Mouse (Mus musculus) monocyte, adult 5-6 weeks (primary cell): ENCODE results near the gene Zscan2. TPM values are rescaled to one million over a fixed set of nuclear protein-coding genes. Genes with fewer than 3 reads are reported as not detected.
A peak's percentile ranks its signal among the peaks of the same experiment; 100 is the strongest.

Source experiments
- ATAC-seq: fragments of 153-309, 156-312 bp; replicated peaks from 2 replicates; pipeline ENCODE4 v1.8.0; 2017; ENCODE audit warnings: mild to moderate bottlenecking; ENCODE audit not compliant: low TSS enrichment, insufficient number of reproducible peaks, severe bottlenecking, poor library complexity, low FRiP score
- total RNA-seq: library from RNA; stranded (forward); fragments of 200-1000, 200-491, 200-594 nt; gene quantifications from 3 replicates; pipeline ENCODE4 v1.2.3, GENCODE M21; 2017

The Zscan2 gene
- total RNA-seq, 1 experiment from 2014 or later = 12.1 TPM

GRCm38 (mm10) chr7:80840937-80841336 is 19.8 kb upstream of the Zscan2 start:
- ATAC-seq = no peak

- no peak for ATAC-seq
These were observed 18.6 kb upstream of the Zscan2 start for GRCm38 (mm10) chr7:80842132-80842531.

GRCm38 (mm10) chr7:80843176-80843575 is 17.5 kb upstream of the Zscan2 start:
- no peak for ATAC-seq

GRCm38 (mm10) chr7:80843910-80844640 is 16.6 kb upstream of the Zscan2 start:
- ATAC-seq = no peak

GRCm38 (mm10) chr7:80844691-80845090 is 16.0 kb upstream of the Zscan2 start:
- ATAC-seq = no peak

GRCm38 (mm10) chr7:80845621-80846279 is 15.0 kb upstream of the Zscan2 start:
- ATAC-seq = peak; percentile 83

GRCm38 (mm10) chr7:80846280-80846678 is 14.4 kb upstream of the Zscan2 start:
- no peak for ATAC-seq

GRCm38 (mm10) chr7:80846709-80847108 is 14.0 kb upstream of the Zscan2 start:
- no peak for ATAC-seq

- ATAC-seq = no peak
These were observed 11.5 kb upstream of the Zscan2 start for GRCm38 (mm10) chr7:80849267-80849666.

- peak; percentile 79 for ATAC-seq
These were observed 11.0 kb upstream of the Zscan2 start for GRCm38 (mm10) chr7:80849710-80850109.

- ATAC-seq = no peak
These were observed 10.2 kb upstream of the Zscan2 start for GRCm38 (mm10) chr7:80850520-80850919.

GRCm38 (mm10) chr7:80853218-80853617 is 7.5 kb upstream of the Zscan2 start:
- ATAC-seq = no peak

GRCm38 (mm10) chr7:80855316-80855715 is 5.4 kb upstream of the Zscan2 start:
- ATAC-seq = no peak

GRCm38 (mm10) chr7:80857181-80857580 is 3.5 kb upstream of the Zscan2 start:
- ATAC-seq = peak; percentile 70

- peak; percentile 40 for ATAC-seq
These were observed 493 bp upstream of the Zscan2 start for GRCm38 (mm10) chr7:80860227-80860626.

- no peak for ATAC-seq
These were observed 1.8 kb downstream of the Zscan2 start for GRCm38 (mm10) chr7:80862475-80862874.

GRCm38 (mm10) chr7:80863520-80863919 is 2.8 kb downstream of the Zscan2 start:
- ATAC-seq = no peak

- no peak for ATAC-seq
These were observed 3.4 kb downstream of the Zscan2 start for GRCm38 (mm10) chr7:80864151-80864550.

GRCm38 (mm10) chr7:80864831-80865230 is 4.1 kb downstream of the Zscan2 start:
- peak; percentile 23; the same call in 1 of the 2 replicates for ATAC-seq

- ATAC-seq = no peak
These were observed 4.8 kb downstream of the Zscan2 start for GRCm38 (mm10) chr7:80865521-80865920.
